Mouse (Mus musculus) embryonic fibroblast, embryonic 13.5 days (primary cell): ENCODE data around the gene Tep1. TPM values are rescaled to one million over a fixed set of nuclear protein-coding genes. Genes with fewer than 3 reads are reported as not detected.
"Not testable (repeated sequence)": the region's sequence is repeated elsewhere in the genome, so short reads cannot be mapped to it uniquely, and the experiment has no call there.

Experiments
- H3K27ac ChIP-seq: 2 replicates; pipeline ENCODE4 v1.5.1; 2012; ENCODE audit warnings: low read length, control low read depth, inconsistent platforms; ENCODE audit not compliant: insufficient read depth
- H3K4me1 ChIP-seq: 2 replicates; pipeline ENCODE4 v1.6.1; 2011; ENCODE audit warnings: low read length; ENCODE audit not compliant: control insufficient read depth, insufficient read depth
- H3K4me3 ChIP-seq: 2 replicates; pipeline ENCODE4 v1.5.1; 2011; ENCODE audit warnings: mild to moderate bottlenecking, control low read depth, low read length; ENCODE audit not compliant: insufficient read depth
- CTCF ChIP-seq: IDR thresholded peaks from 2 replicates; pipeline ENCODE4 v1.5.1; 2011; ENCODE audit warnings: mild to moderate bottlenecking, control low read depth, low read length, moderate library complexity, borderline replicate concordance; ENCODE audit not compliant: insufficient read depth
- POLR2A ChIP-seq: IDR thresholded peaks from 2 replicates; pipeline ENCODE4 v1.6.1; 2011; ENCODE audit warnings: low read depth, mild to moderate bottlenecking, control low read depth, low read length, moderate library complexity
- polyA plus RNA-seq: library from polyadenylated mRNA; stranded (reverse); fragments of >200 nt; gene quantifications from 2 replicates; pipeline ENCODE4 v1.2.4, GENCODE M21; 2011; ENCODE audit warnings: low read depth; ENCODE audit not compliant: missing spikeins, insufficient read length

Tep1 gene
- polyA plus RNA-seq, 1 experiment, result 26.1 TPM

- TF ChIP-seq CTCF (no peak), POLR2A (0 out of 2 replicates have a peak, but pooled peaks have one; percentile 8)
- Histone ChIP-seq H3K4me3 (peak overlapping the region; percentile 34), H3K27ac (peak overlapping the region; percentile 77), H3K4me1 (no peaks in the 10 kb centered on the region)
Measured at GRCm38 (mm10) chr14:50870805-50871143, 414 bp upstream of the Tep1 start.

- TF ChIP-seq CTCF (no peak), POLR2A (no peak)
Measured at GRCm38 (mm10) chr14:50868656-50869055, 1.7 kb downstream of the Tep1 start.

DNA sequence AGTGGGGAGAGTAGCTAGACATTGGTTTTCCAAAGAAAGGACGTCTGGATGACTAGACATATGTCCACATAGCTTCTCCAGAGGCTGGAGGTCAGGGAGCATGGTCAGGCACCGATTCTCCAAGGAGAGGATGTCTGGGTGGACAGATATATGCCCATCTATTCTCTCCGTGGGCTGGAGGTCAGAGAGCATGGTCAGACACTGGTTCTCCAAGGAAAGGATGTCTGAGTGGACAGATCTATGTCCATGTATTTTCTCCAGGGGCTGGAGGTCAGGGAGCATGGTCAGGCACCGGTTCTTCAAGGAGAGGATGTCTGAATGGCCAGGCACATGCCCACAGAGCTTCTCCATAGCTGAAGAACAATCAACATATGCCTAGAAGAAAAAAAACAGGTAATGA, 2.1 kb downstream of the Tep1 start:
- Histone ChIP-seq H3K27ac (no peak overlapping the region), H3K4me3 (no peak overlapping the region), H3K4me1 (no peaks in the 10 kb centered on the region)
- TF ChIP-seq CTCF (no peak), POLR2A (no peak)

More at GRCm38 (mm10) chr14:50868656-50869055, 1.7 kb downstream of the Tep1 start:
- Histone ChIP-seq H3K27ac (no peak overlapping the region), H3K4me3 (no peak overlapping the region), H3K4me1 (no peaks in the 10 kb centered on the region)

GRCm38 (mm10) chr14:50866966-50867365, 3.4 kb downstream of the Tep1 start:
- no peak for TF ChIP-seq CTCF
- Histone ChIP-seq H3K27ac (no peak overlapping the region), H3K4me3 (no peak overlapping the region), H3K4me1 (no peaks in the 10 kb centered on the region)

GRCm38 (mm10) chr14:50865005-50865404, 5.4 kb downstream of the Tep1 start:
- H3K27ac ChIP-seq, H3K4me3 ChIP-seq, H3K4me1 ChIP-seq: not testable (repeated sequence)

GRCm38 (mm10) chr14:50862641-50863040, 7.7 kb downstream of the Tep1 start:
- H3K27ac ChIP-seq, result no peak overlapping the region
- H3K4me1 ChIP-seq, result no peaks in the 10 kb centered on the region
- no peak for TF ChIP-seq CTCF
- no peak for TF ChIP-seq POLR2A
- H3K4me3 ChIP-seq, result no peak overlapping the region

GRCm38 (mm10) chr14:50855788-50856187, 14.6 kb downstream of the Tep1 start:
- Histone ChIP-seq H3K4me1 (no peaks in the 10 kb centered on the region), H3K4me3 (no peak overlapping the region), H3K27ac (no peak overlapping the region)
- TF ChIP-seq POLR2A (no peak), CTCF (no peak)

- H3K4me3 ChIP-seq, result no peak overlapping the region
- TF ChIP-seq POLR2A, result no peak
- 0 out of 2 replicates have a peak, but pooled peaks have one; percentile 18 for TF ChIP-seq CTCF
- no peaks in the 10 kb centered on the region for H3K4me1 ChIP-seq
- no peak overlapping the region for H3K27ac ChIP-seq
Measured at GRCm38 (mm10) chr14:50837236-50837635, 33.1 kb downstream of the Tep1 start.

DNA sequence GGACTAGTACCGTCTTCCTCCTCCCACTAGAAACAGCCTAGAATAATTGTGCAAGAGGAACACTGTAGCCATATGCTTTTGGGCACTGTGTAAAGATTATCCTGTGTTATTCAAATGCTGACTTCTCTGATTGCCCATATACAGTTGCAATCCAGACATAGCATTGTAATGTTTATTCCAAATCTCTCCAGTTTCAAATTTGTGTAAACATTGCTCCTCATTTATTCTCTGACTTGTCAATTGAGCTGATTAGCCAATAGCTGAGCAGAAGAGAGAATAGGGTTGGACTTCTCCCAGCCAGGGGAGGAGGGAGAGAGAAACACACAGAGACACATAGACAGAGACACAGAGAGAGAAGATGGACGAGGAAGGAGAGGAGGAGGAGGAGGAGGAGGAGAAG, 35.9 kb downstream of the Tep1 start:
- Histone ChIP-seq H3K27ac (no peak overlapping the region), H3K4me3 (no peak overlapping the region), H3K4me1 (no peaks in the 10 kb centered on the region)
- TF ChIP-seq CTCF, result no peak
- no peak for TF ChIP-seq POLR2A

GRCm38 (mm10) chr14:50833964-50834363, 36.4 kb downstream of the Tep1 start:
- Histone ChIP-seq H3K4me3 (no peak overlapping the region), H3K27ac (no peak overlapping the region), H3K4me1 (no peaks in the 10 kb centered on the region)
- no peak for TF ChIP-seq CTCF
- no peak for TF ChIP-seq POLR2A

DNA sequence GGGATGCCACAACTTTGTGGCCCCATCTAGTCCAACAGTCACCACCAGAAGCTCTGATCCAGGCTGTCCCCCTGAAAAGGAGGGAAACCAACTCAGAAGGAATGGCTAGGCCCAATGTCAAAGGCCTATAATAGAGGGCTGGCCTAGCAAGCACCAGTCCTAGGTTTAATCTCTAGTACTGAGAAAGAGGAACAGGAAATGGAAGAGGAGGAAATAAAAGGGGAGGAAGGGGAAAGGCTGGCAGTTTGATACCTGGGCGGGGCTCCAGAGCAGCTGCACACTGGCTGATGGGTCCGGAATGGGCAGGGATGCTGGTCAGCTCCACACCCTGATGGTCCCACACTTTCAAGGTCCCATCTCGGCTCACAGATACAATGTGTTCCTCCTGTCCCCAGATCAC, 40.5 kb downstream of the Tep1 start:
- Histone ChIP-seq H3K4me3 (no peak overlapping the region), H3K27ac (no peak overlapping the region), H3K4me1 (no peaks in the 10 kb centered on the region)
- TF ChIP-seq POLR2A (no peak), CTCF (no peak)

DNA sequence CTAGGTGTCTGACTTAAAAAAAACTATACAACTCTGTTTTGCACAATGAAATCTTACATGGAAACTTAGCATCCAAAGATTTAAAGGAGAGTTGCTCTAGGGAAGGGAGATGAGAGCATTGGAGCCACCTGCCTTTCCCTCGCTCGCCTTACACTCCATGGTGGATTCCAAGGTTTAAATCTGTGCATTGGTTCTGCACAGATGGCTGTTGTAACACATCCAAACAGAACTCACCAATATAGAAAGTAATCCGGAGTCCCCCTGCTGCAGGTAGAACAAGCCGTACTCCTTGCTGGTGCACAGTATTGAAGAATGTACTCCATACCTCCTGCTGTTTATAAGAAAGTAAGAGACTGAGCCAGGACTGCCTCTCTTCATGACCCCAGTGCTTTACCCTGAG, 43.8 kb downstream of the Tep1 start:
- no peak for TF ChIP-seq POLR2A
- no peak for TF ChIP-seq CTCF
- no peaks in the 10 kb centered on the region for H3K4me1 ChIP-seq
- no peak overlapping the region for H3K4me3 ChIP-seq
- H3K27ac ChIP-seq, result no peak overlapping the region
